Mouse (Mus musculus) heart, adult 2 months (tissue): ENCODE data around the gene Trub1. TPM values are rescaled to one million over a fixed set of nuclear protein-coding genes. Genes with fewer than 3 reads are reported as not detected.

ENCODE experiments used
- DNase-seq, 2 experiments: peaks; one replicate each; pipeline ENCODE4 v3.0.0; 2021
- H3K27ac ChIP-seq: fragments of 200-600 bp; 2 replicates; pipeline ENCODE4 v1.8.1; 2022
- H3K27me3 ChIP-seq: fragments of 200-500 bp; 2 replicates; pipeline ENCODE4 v1.6.1; 2012; ENCODE audit warnings: mild to moderate bottlenecking, low read length, inconsistent platforms, mixed read lengths; ENCODE audit not compliant: control insufficient read depth, insufficient read depth
- H3K36me3 ChIP-seq: fragments of 200-500 bp; 2 replicates; pipeline ENCODE4 v1.6.1; 2012; ENCODE audit warnings: low read length, inconsistent platforms; ENCODE audit not compliant: control insufficient read depth, insufficient read depth
- H3K4me1 ChIP-seq: fragments of 200-500 bp; 2 replicates; pipeline ENCODE4 v1.6.1; 2011; ENCODE audit warnings: low read length; ENCODE audit not compliant: control insufficient read depth, insufficient read depth
- H3K4me3 ChIP-seq: fragments of 200-600 bp; 2 replicates; pipeline ENCODE4 v1.8.1; 2022
- H3K79me2 ChIP-seq: fragments of 200-500 bp; replicated peaks from 2 replicates; pipeline ENCODE4 v1.6.1; 2012; ENCODE audit warnings: mild to moderate bottlenecking, inconsistent platforms, low read length, moderate library complexity, mixed read lengths; ENCODE audit not compliant: control insufficient read depth, insufficient read depth
- H3K9ac ChIP-seq: fragments of 200-500 bp; 2 replicates; pipeline ENCODE4 v1.6.1; 2012; ENCODE audit warnings: low read depth, mild to moderate bottlenecking, control low read depth, inconsistent platforms, low read length, mixed read lengths
- CTCF ChIP-seq: fragments of 200-600 bp; IDR thresholded peaks from 2 replicates; pipeline ENCODE4 v1.8.1; 2022; ENCODE audit warnings: antibody characterized with exemption, mild to moderate bottlenecking, moderate library complexity
- EP300 ChIP-seq: fragments of 200-500 bp; IDR thresholded peaks from 2 replicates; pipeline ENCODE4 v1.6.1; 2011; ENCODE audit warnings: low read depth, low read length, control low read depth; ENCODE audit not compliant: insufficient read depth
- POLR2A ChIP-seq: fragments of 200-500 bp; IDR thresholded peaks from 2 replicates; pipeline ENCODE4 v1.6.1; 2011; ENCODE audit warnings: mild to moderate bottlenecking, low read depth, low read length, control low read depth; ENCODE audit not compliant: insufficient read depth
- WGBS: fragments of 180-500 bp; shearing (Covaris S2); methylation state at CpG from one replicate; pipeline ENCODE4 v1.1.7; 2018; 5-methylcytosine and 5-hydroxymethylcytosine counted together
- intact Hi-C: fragments of 180-260 bp; cut with DNase I; formaldehyde crosslinking; loops from one replicate; pipeline ENCODE4 v1.15.1; 2025
- polyA plus RNA-seq: library from polyadenylated mRNA; depleted of rRNA; stranded (reverse); fragments of >200 nt; gene quantifications from 2 replicates; pipeline ENCODE4 v1.2.3, GENCODE M21; 2012
- total RNA-seq, 2 experiments: library from RNA; stranded (reverse); gene quantifications; 2 replicates each; pipeline ENCODE4 v1.2.3; 2021

Gene Trub1
- total and polyA plus RNA-seq, 3 experiments = 3.0 to 6.4 (median 4.5) TPM

DNA sequence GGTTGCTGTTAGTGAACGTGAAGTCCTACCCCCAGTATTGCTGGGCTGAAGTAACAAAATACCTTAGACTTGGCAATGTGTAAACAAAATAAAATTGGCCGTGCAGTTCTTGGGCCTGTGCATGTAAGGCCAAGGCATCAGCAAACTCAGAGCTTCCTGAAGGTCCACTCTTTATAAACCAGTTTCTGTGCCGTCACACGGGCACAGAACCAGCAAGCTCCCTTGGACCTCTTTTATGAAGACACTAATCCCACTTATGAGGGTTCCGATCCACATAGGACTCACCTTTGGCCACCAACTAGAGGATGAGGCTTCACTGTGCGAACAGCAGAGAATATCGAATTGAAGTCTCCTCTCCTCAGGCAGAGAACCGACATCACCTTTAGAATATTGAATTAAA lies 25.9 kb upstream of the Trub1 start:
- Histone ChIP-seq H3K27ac (no peak overlapping the region), H3K4me3 (no peak overlapping the region), H3K79me2 (no peaks in the 10 kb centered on the region), H3K9ac (no peak overlapping the region), H3K4me1 (no peaks in the 10 kb centered on the region), H3K36me3 (no peaks in the 10 kb centered on the region), H3K27me3 (no peaks in the 10 kb centered on the region)
- no peak for DNase-seq
- intact Hi-C loops = no loop called here
- TF ChIP-seq POLR2A = no peak
- no peak for TF ChIP-seq CTCF
- no peak for TF ChIP-seq EP300
- 92% methylated on average over 8 of the region's 8 CpGs for WGBS

GRCm38 (mm10) chr19:57427756-57428438 lies 24.8 kb upstream of the Trub1 start:
- H3K79me2 ChIP-seq = no peaks in the 10 kb centered on the region
- H3K27ac ChIP-seq = no peak overlapping the region
- DNase-seq = no peak
- intact Hi-C loops = no loop called here
- H3K27me3 ChIP-seq = no peaks in the 10 kb centered on the region
- no peaks in the 10 kb centered on the region for H3K4me1 ChIP-seq
- no peak for TF ChIP-seq EP300
- no peak for TF ChIP-seq POLR2A
- TF ChIP-seq CTCF = no peak
- no peak overlapping the region for H3K4me3 ChIP-seq
- no peak overlapping the region for H3K9ac ChIP-seq
- H3K36me3 ChIP-seq = no peaks in the 10 kb centered on the region
- WGBS = 75% methylated on average over 14 of the region's 14 CpGs

DNA sequence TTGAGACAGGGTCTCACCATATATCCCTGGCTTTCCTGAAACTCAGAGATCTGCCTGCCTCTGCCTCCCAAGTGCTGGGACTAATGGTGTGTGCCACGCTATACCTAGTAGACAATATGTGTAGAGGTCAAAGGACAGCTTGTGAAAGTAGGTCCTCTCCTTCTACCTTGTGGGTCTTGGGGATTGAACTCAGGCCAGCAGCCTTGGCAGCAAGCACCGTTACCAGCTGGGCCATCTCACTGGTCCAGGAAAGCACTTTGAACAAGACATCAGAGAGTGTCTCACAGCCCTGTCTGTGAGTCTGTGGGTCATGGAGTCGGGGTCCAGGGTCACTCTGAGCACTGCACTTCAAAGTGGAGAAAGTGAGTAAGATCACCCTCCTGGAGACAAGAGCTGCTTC lies 24.1 kb upstream of the Trub1 start:
- H3K9ac ChIP-seq = no peak overlapping the region
- H3K4me1 ChIP-seq = no peaks in the 10 kb centered on the region
- no peak for DNase-seq
- H3K79me2 ChIP-seq = no peaks in the 10 kb centered on the region
- no peak overlapping the region for H3K27ac ChIP-seq
- no peak overlapping the region for H3K4me3 ChIP-seq
- intact Hi-C loops = no loop called here
- no peaks in the 10 kb centered on the region for H3K36me3 ChIP-seq
- 83% methylated on average over 3 of the region's 3 CpGs for WGBS
- no peaks in the 10 kb centered on the region for H3K27me3 ChIP-seq
- no peak for TF ChIP-seq POLR2A
- TF ChIP-seq EP300 = no peak
- TF ChIP-seq CTCF = no peak

DNA sequence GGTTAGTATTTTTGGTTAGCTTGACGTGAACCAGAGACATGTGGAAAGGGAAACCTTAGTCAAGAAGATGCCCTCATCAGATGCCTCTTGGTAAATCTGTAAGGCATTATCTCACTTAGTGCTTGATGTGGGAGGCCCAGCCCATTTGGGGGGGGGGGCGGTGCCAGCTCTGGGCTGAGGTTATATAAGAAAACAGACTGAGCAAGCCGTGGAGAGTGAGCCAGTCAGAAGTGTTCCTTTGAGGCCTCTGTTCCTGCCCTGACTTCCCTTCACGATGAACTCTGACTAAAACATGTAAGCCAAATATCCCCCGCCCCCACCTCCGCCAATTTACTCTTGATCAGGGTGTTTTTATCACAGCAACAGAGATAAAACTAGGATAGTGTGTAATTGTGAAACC lies 22.8 kb upstream of the Trub1 start:
- no peaks in the 10 kb centered on the region for H3K36me3 ChIP-seq
- H3K4me3 ChIP-seq = no peak overlapping the region
- H3K79me2 ChIP-seq = no peaks in the 10 kb centered on the region
- WGBS = 65% methylated on average over 6 of the region's 6 CpGs
- H3K9ac ChIP-seq = no peak overlapping the region
- H3K27ac ChIP-seq = no peak overlapping the region
- intact Hi-C loops = no loop called here
- DNase-seq = no peak
- no peak for TF ChIP-seq POLR2A
- H3K27me3 ChIP-seq = no peaks in the 10 kb centered on the region
- H3K4me1 ChIP-seq = no peaks in the 10 kb centered on the region

DNA sequence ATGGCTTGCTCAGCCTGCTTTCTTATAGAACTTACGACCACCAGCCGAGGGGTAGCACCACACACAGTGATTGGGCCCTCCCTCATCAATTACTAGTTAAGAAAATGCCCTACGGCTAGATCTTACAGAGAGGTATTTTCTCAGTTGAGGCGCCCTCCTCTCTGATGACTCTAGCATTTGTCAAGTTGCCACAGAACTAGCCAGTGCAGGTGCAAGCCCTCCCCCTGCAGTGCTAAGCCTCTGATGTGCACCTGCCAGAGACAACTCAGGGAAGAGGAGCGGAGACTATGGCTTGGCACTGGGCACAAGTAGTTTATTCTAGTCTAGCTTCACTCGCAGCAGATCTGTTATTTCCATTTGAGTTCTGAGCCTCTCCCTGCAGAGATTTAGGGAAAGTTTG lies 21.2 kb upstream of the Trub1 start:
- 69% methylated on average over 6 of the region's 6 CpGs for WGBS

DNA sequence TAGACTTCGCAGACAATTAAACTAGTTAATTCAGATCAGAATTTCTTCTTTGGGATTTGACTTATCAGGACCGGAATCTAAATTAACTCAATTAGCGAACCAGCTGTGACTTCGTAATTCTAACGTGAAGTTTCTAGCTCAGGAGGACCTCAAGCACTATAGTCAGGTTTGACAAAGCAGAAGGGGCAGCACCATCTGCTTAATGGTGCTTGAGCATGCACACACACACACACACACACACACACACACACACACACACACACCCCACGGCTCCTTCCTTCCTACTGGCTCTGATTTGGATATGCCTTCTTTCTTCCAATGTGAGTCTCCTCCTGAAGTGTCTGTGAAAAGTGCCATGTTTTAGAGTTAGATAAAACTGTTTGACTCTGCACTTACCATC lies 18.7 kb upstream of the Trub1 start:
- H3K4me1 ChIP-seq = no peaks in the 10 kb centered on the region
- intact Hi-C loops = no loop called here
- no peak overlapping the region for H3K4me3 ChIP-seq
- no peak overlapping the region for H3K27ac ChIP-seq
- TF ChIP-seq CTCF (no peak), POLR2A (no peak), EP300 (no peak)
- H3K79me2 ChIP-seq = no peaks in the 10 kb centered on the region
- DNase-seq = no peak
- H3K36me3 ChIP-seq = no peaks in the 10 kb centered on the region
- WGBS = 80% methylated on average over 6 of the region's 6 CpGs
- H3K27me3 ChIP-seq = no peaks in the 10 kb centered on the region
- H3K9ac ChIP-seq = no peak overlapping the region

More for the DNA sequence above, 21.2 kb upstream of the Trub1 start:
- Histone ChIP-seq H3K79me2 (no peaks in the 10 kb centered on the region), H3K27me3 (no peaks in the 10 kb centered on the region), H3K4me1 (no peaks in the 10 kb centered on the region), H3K36me3 (no peaks in the 10 kb centered on the region), H3K9ac (no peak overlapping the region), H3K27ac (no peak overlapping the region), H3K4me3 (no peak overlapping the region)
- intact Hi-C loops = no loop called here
- no peak for DNase-seq
- TF ChIP-seq EP300 = no peak
